Mouse (Mus musculus) testis, adult 2 months (tissue): ENCODE measurements at regions not wholly inside any gene's neighbourhood (a gene's known extent, or its start where the extent isn't known, plus 50 kb on each side); places are given as distances from the start of the nearest gene placed in this dataset.

Source experiments
- CTCF ChIP-seq: fragments of 200-500 bp; IDR thresholded peaks from 2 replicates; pipeline ENCODE4 v1.5.1; 2012; ENCODE audit warnings: low read depth, mild to moderate bottlenecking, inconsistent platforms, low read length, moderate library complexity; ENCODE audit not compliant: control insufficient read depth, insufficient read depth, insufficient replicate concordance
- POLR2A ChIP-seq: fragments of 200-500 bp; IDR thresholded peaks from 2 replicates; pipeline ENCODE4 v1.6.1; 2012; ENCODE audit warnings: low read depth, mild to moderate bottlenecking, inconsistent platforms, low read length, moderate library complexity; ENCODE audit not compliant: control insufficient read depth

- TF ChIP-seq CTCF (no peak), POLR2A (no peak)
Observed at GRCm38 (mm10) chr10:98352061-98352460, 562.1 kb upstream of the Atp2b1 start.
